Mouse (Mus musculus) bone marrow, adult 2 months (tissue): ENCODE results near the gene Atg4d.

ENCODE experiments used
- CTCF ChIP-seq: fragments of 200-500 bp; IDR thresholded peaks from 2 replicates; pipeline ENCODE4 v1.5.1; 2011; ENCODE audit warnings: low read length, control low read depth; ENCODE audit not compliant: control insufficient read depth, insufficient read depth
- POLR2A ChIP-seq: fragments of 200-500 bp; IDR thresholded peaks from 2 replicates; pipeline ENCODE4 v1.6.1; 2011; ENCODE audit warnings: low read depth, mild to moderate bottlenecking, control low read depth, low read length, borderline replicate concordance; ENCODE audit not compliant: control insufficient read depth

GRCm38 (mm10) chr9:21220490-21221382, 44.4 kb upstream of the Atg4d start:
- TF ChIP-seq CTCF (peak; percentile 94), POLR2A (no peak)
